Mouse (Mus musculus): Measurements from ENCODE around the gene Tmem202.

GRCm38 (mm10) chr9:59541617-59542016 lies 2.0 kb upstream of the Tmem202 start:
- TF ChIP-seq CTCF (conservative IDR thresholded peaks at IDR 0.05; ENCODE audit: insufficient read depth, insufficient read length, low read depth, low read length), result no peak
- no peak for TF ChIP-seq POLR2A (IDR thresholded peaks at IDR 0.05; ENCODE audit: low read depth, low read length)
